Mouse (Mus musculus): ENCODE measurements around the gene Mta3. TPM values are rescaled to one million over a fixed set of nuclear protein-coding genes. Genes with fewer than 3 reads are reported as not detected.
A peak's percentile ranks its signal among the peaks of the same experiment; 100 is the strongest.

Gene Mta3
- polyA plus RNA-seq, 1 experiment from 2014 or later, result 49.0 TPM

DNA sequence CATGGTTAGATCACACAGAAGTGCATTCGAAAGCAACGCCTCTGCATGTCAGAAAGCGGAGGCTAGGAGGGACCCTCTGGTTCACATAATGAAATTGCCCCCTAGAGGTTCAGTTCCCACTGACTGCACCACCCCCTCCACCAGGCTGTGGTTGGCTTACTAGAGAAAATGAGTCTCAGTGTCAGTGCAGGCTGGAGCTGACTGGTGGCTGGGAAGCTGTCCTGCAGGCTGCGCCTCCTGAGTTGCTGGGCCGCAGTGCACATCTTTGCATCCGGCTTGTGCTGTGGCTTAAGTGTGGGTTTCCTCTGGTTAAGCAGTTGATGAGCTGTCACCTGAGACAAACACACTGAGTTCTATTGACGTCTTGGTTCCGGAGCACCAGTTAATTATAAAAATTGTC is 66.7 kb downstream of the Mta3 start:
- DNase-seq (ENCODE audit: low spot score), result no peak
- H3K4me1 ChIP-seq, result peaks cover 4% of the 10 kb centered on the region
- H3K27me3 ChIP-seq (ENCODE audit: low read depth, poor library complexity, severe bottlenecking), result no peaks in the 10 kb centered on the region
- no peaks in the 10 kb centered on the region for H3K9me3 ChIP-seq (replicated peaks)
- no peak overlapping the region for H3K27ac ChIP-seq
- peaks cover 32% of the 10 kb centered on the region for H3K36me3 ChIP-seq
- WGBS, result 65% methylated on average over 8 of the region's 8 CpGs
- H3K4me3 ChIP-seq, result no peak overlapping the region

DNA sequence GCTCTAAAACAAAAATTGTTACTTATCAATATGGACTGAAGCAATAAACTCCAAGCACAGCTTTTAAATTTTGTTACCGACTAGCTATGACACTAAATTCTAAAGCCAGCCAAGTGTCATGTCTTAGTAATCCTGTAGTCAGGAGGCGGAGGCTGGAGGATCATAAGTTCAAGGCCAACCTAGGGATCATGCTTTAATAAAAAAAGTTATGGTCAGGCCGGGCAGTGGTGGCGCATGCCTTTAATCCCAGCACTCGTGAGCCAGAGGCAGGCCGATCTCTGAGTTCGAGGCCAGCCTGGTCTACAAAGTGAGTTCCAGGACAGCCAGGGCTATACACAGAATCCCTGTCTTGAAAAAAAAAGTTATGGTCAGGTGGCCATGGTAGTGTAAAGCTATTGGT is 71.0 kb downstream of the Mta3 start:
- no peak overlapping the region for H3K4me3 ChIP-seq
- WGBS, result 96% methylated on average over 7 of the region's 7 CpGs
- peaks cover 4% of the 10 kb centered on the region for H3K4me1 ChIP-seq
- no peak overlapping the region for H3K27ac ChIP-seq
- no peak for DNase-seq (ENCODE audit: low spot score)
- H3K27me3 ChIP-seq (ENCODE audit: low read depth, poor library complexity, severe bottlenecking), result no peaks in the 10 kb centered on the region
- peaks cover 20% of the 10 kb centered on the region; the same call in 1 of the 2 replicates for H3K36me3 ChIP-seq
- no peaks in the 10 kb centered on the region for H3K9me3 ChIP-seq (replicated peaks)

DNA sequence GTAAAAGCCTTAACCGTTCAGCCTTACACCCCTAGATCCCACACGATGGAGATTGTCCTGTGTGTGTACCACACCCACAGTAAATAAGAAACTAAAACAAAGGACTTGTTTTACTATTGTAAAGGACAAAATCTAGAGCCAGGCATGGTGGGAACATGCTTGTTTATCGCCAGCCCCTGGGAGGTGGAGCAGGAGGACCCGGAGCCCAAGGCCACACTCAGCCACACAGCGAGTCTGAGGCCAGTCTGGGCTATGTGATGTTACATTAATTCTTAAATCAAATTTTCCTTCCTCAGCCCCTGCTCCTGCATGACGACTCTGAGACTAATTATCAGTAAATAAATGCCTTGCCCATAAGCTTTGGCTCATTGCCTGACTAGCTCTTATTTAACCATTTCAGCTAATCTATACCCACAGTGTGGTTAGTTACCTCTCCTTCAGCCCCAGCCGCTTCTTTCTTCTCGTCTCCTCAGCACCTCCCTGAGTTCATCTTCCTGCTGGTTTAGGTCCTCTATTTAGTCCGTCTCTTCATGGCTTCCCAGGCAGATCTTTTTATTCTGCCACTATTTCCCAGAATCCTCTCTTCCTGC is 71.6 kb downstream of the Mta3 start:
- H3K36me3 ChIP-seq, result peaks cover 26% of the 10 kb centered on the region
- H3K27me3 ChIP-seq (ENCODE audit: low read depth, poor library complexity, severe bottlenecking), result no peaks in the 10 kb centered on the region
- no peak overlapping the region for H3K4me3 ChIP-seq
- WGBS, result 90% methylated on average over 9 of the region's 9 CpGs
- H3K4me1 ChIP-seq, result peaks cover 4% of the 10 kb centered on the region
- H3K27ac ChIP-seq, result no peak overlapping the region
- no peak for DNase-seq (ENCODE audit: low spot score)
- no peaks in the 10 kb centered on the region for H3K9me3 ChIP-seq (replicated peaks)

DNA sequence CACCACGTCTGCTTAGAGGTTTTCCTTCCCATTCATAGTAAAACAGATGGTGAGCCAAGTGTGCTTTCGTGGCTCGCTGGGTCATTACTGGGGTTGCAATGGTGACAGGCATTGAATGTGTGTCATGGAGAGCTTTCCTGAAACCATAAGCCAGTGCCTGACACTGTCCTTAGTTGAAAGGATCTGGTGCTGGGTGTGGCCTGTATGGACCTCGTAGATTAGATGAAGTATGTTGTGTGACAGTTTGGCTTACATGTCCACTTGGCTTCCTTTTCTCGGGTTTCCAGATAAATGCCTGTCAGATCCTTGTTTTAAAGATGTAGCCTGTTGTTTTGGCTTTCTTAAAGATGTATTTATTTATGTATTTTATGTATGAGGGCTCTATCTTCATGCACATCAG is 74.3 kb downstream of the Mta3 start:
- H3K36me3 ChIP-seq, result peaks cover 35% of the 10 kb centered on the region
- no peak overlapping the region for H3K4me3 ChIP-seq
- DNase-seq (ENCODE audit: low spot score), result no peak
- no peaks in the 10 kb centered on the region for H3K9me3 ChIP-seq (replicated peaks)
- peaks cover 8% of the 10 kb centered on the region for H3K4me1 ChIP-seq
- no peaks in the 10 kb centered on the region for H3K27me3 ChIP-seq (ENCODE audit: low read depth, poor library complexity, severe bottlenecking)
- 88% methylated on average over 5 of the region's 5 CpGs for WGBS
- no peak overlapping the region for H3K27ac ChIP-seq

DNA sequence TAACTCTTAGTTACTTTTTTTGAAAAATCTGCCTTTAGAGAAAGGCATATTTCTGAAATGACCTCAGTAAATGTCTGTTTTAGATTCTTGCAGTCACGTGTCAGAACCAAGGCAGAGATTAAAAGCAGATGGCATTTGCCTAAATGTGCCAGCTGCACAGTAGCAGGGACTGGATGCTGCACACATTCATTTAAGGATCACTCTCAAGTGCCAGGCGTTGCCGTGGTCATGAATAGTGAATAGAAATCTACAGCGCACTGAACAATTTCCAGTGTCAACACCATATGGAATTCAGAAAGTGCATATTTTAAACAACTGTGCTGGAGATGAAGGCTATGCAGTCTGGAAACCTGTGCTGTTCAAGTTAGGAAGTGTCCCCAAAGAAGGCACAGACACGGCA is 76.8 kb downstream of the Mta3 start:
- H3K36me3 ChIP-seq, result peaks cover 29% of the 10 kb centered on the region
- H3K9me3 ChIP-seq (replicated peaks), result no peaks in the 10 kb centered on the region
- H3K4me3 ChIP-seq, result no peak overlapping the region
- H3K4me1 ChIP-seq, result peaks cover 8% of the 10 kb centered on the region
- H3K27me3 ChIP-seq (ENCODE audit: low read depth, poor library complexity, severe bottlenecking), result no peaks in the 10 kb centered on the region
- no peak overlapping the region for H3K27ac ChIP-seq
- no peak for DNase-seq (ENCODE audit: low spot score)
- 70% methylated on average over 5 of the region's 5 CpGs for WGBS

DNA sequence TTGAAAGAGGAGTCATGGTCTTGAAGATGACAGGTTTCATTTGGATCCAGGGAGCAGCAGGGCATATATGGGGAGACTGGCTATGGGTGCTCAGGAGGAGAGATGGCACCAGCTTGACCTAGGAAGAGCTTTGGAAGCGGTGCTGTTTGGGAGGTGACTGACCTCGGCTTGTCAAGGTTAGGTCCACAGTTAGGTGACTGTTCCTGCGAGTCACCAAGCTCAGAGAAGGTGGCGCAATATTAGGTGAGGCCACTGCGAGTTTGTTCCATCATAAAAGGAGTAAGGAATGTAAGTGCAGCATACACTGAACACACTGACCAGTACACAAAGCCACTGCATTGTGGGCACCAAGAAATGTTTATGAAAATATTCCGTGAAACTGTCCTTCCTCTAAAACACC is 80.5 kb downstream of the Mta3 start:
- no peak for DNase-seq (ENCODE audit: low spot score)
- Histone ChIP-seq H3K27me3 (ENCODE audit: low read depth, poor library complexity, severe bottlenecking) (no peaks in the 10 kb centered on the region), H3K4me3 (no peak overlapping the region), H3K36me3 (peaks cover 36% of the 10 kb centered on the region), H3K4me1 (peaks cover 8% of the 10 kb centered on the region), H3K9me3 (replicated peaks) (no peaks in the 10 kb centered on the region), H3K27ac (no peak overlapping the region)
- WGBS, result 96% methylated on average over 6 of the region's 6 CpGs

DNA sequence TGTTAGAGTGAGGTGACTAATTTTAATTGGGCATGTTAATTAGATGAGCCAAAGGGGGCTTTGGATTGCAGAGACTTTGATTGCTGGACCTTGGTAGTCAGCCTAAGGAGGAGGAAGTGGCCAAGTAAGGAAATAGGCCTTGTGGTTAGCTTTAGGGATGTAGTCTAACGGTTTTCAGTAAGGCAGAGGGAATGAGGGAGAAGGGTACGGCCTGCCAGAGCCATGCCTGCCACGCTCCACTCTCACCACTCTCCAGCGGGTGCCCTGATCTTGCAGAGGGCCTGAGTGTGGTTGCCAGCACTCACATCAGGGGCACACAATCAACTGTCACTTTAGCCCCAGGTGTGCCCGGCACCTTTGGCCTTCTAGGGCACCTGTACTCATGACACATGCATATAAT is 84.2 kb downstream of the Mta3 start:
- Histone ChIP-seq H3K4me1 (peaks cover 9% of the 10 kb centered on the region; the same call in 1 of the 2 replicates), H3K9me3 (replicated peaks) (no peaks in the 10 kb centered on the region), H3K27me3 (ENCODE audit: low read depth, poor library complexity, severe bottlenecking) (no peaks in the 10 kb centered on the region), H3K36me3 (peaks cover 30% of the 10 kb centered on the region), H3K4me3 (no peak overlapping the region), H3K27ac (no peak overlapping the region)
- WGBS, result 84% methylated on average over 5 of the region's 5 CpGs
- DNase-seq (ENCODE audit: low spot score), result no peak

DNA sequence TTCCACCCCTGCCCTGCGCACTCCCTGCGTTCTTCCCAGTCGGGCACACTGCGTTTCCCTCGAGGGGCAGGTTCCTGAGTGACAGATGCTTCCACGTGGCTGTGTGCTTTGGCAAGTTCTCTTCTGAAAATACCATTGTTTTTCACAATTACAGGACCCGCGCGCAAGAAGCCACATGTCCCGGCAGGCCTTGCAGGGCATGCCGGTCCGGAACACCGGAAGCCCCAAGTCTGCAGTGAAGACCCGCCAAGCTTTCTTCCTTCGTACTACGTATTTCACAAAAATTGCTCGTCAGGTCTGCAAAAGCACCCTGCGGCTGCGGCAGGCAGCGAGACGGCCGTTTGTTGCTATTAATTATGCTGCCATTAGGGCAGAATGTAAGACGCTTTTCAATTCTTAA is 86.4 kb downstream of the Mta3 start:
- no peaks in the 10 kb centered on the region for H3K27me3 ChIP-seq (ENCODE audit: low read depth, poor library complexity, severe bottlenecking)
- no peak overlapping the region for H3K4me3 ChIP-seq
- 75% methylated on average over 23 of the region's 23 CpGs for WGBS
- DNase-seq (ENCODE audit: low spot score), result no peak
- H3K36me3 ChIP-seq, result peaks cover 24% of the 10 kb centered on the region
- no peaks in the 10 kb centered on the region for H3K9me3 ChIP-seq (replicated peaks)
- 0 out of 2 replicates have a peak overlapping the region, but pooled peaks have one; percentile 42 for H3K27ac ChIP-seq
- H3K4me1 ChIP-seq, result peaks cover 9% of the 10 kb centered on the region; the same call in 1 of the 2 replicates

DNA sequence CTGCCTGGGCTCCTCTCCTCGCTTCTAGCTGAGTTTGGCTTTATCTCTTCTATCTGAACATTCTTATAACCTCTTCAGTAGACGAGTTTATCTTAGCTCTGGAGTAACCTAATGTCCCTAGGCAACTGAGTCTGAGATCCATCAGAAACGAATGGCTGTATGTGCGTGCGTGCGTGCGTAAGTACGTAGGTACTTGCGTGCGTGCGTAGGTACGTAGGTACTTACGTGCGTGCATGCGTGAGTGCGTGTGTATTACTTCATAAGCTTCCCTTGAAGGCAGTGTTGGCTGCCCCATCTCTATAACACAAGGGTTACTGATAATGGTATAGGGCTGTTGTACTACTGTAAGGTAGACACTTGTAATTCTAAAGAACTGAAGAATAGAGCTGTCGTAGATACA is 89.2 kb downstream of the Mta3 start:
- Histone ChIP-seq H3K9me3 (replicated peaks) (no peaks in the 10 kb centered on the region), H3K27me3 (ENCODE audit: low read depth, poor library complexity, severe bottlenecking) (no peaks in the 10 kb centered on the region), H3K4me1 (peaks cover 9% of the 10 kb centered on the region; the same call in 1 of the 2 replicates), H3K36me3 (peaks cover 17% of the 10 kb centered on the region), H3K4me3 (no peak overlapping the region), H3K27ac (no peak overlapping the region)
- no peak for DNase-seq (ENCODE audit: low spot score)
- 97% methylated on average over 17 of the region's 17 CpGs for WGBS

DNA sequence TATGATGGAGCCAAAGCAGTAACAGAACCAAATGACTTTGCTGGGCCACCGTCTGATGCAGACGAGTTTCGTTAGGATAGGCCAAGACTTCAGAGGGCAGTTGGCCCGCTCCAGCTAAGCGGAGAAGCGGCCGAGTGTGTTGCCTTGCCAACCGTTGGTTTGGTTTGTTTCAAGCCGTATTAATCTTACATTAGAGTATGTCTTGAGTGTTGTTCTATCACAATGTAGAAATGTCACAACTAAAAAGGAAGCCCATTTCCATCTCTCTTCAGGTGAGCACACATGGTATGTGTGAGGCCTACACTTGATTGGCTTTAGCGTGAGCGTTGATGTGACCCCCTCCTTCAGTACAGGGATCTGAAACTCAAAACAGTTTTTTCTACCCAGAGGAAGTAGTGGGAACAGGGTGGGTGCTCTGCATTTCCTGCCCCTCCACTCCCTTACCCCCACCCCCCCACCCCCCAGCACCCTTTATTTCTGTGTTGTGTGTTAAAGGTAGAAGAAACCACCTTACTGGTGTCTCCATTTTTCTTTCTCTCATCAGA is 93.6 kb downstream of the Mta3 start:
- no peaks in the 10 kb centered on the region for H3K27me3 ChIP-seq (ENCODE audit: low read depth, poor library complexity, severe bottlenecking)
- no peak for DNase-seq (ENCODE audit: low spot score)
- H3K4me1 ChIP-seq, result no peaks in the 10 kb centered on the region
- H3K36me3 ChIP-seq, result peaks cover 12% of the 10 kb centered on the region
- H3K27ac ChIP-seq, result no peak overlapping the region
- H3K4me3 ChIP-seq, result no peak overlapping the region
- 92% methylated on average over 11 of the region's 11 CpGs for WGBS
- no peaks in the 10 kb centered on the region for H3K9me3 ChIP-seq (replicated peaks)

DNA sequence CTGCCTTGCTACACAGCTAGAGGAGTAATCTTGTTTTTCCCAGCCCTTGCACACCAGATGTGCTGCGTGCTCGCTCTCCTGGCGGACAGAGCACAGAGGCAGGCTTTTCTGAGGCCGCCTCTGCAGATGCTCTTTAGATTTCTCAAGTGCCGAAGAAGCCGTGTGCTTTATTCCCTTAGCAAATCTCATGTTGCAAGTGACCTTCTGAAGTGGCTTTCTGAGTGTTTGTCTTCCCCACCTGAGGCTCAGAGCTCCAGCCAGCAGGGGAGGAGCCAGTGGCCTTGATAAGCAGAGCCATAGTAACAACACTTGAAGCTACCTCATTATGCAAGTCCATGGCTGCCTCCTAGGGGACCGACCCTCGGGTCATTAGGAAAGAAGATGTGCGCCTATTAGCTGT is 98.0 kb downstream of the Mta3 start:
- Histone ChIP-seq H3K27me3 (ENCODE audit: low read depth, poor library complexity, severe bottlenecking) (no peaks in the 10 kb centered on the region), H3K9me3 (replicated peaks) (no peaks in the 10 kb centered on the region), H3K4me3 (no peak overlapping the region), H3K36me3 (peaks cover 24% of the 10 kb centered on the region), H3K4me1 (peaks cover 5% of the 10 kb centered on the region; the same call in 1 of the 2 replicates), H3K27ac (no peak overlapping the region)
- 90% methylated on average over 9 of the region's 9 CpGs for WGBS
- no peak for DNase-seq (ENCODE audit: low spot score)

DNA sequence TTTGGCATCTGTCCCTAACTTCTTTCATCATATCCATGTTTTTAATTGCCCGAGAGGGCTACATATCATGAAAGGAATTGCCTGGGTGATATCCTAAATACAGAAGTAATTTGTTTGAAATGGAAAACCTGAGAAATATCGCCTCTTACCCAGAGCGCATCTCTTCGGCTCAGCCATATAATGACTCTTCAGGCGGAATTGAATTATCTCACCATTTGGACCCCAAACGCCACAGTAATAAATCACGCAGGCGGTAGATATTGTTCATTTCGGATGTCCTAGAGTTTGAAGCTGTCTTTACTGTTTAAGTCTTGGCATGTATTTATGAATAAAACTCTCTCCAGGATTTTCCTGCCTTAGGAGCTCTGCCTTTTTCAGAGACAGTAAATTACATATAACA is 99.1 kb downstream of the Mta3 start:
- Histone ChIP-seq H3K4me3 (no peak overlapping the region), H3K36me3 (peaks cover 24% of the 10 kb centered on the region), H3K27ac (no peak overlapping the region), H3K27me3 (ENCODE audit: low read depth, poor library complexity, severe bottlenecking) (no peaks in the 10 kb centered on the region), H3K9me3 (replicated peaks) (no peaks in the 10 kb centered on the region), H3K4me1 (peaks cover 5% of the 10 kb centered on the region; the same call in 1 of the 2 replicates)
- DNase-seq (ENCODE audit: low spot score), result no peak
- WGBS, result 95% methylated on average over 9 of the region's 9 CpGs

DNA sequence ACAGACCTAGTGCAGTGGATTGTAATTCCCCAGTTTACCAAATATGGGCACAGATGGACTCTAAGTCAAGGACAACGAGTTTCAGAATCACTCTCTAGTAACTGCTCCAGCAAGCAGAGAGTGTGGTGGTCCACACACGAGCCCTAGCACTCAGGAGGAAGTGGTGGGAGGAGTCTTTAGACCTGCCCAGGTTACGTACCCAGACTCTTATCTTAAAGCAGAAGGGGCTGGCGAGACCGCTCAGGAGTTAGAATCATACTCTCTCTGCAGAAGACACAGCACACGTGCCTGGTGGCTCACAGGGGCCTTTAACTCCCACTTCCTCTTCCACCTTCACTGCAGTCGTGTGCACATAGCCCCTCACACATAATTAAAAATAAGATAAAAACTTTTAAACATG is 101.4 kb downstream of the Mta3 start:
- 71% methylated on average over 7 of the region's 7 CpGs for WGBS
- Histone ChIP-seq H3K4me3 (no peak overlapping the region), H3K27me3 (ENCODE audit: low read depth, poor library complexity, severe bottlenecking) (no peaks in the 10 kb centered on the region), H3K4me1 (peaks cover 5% of the 10 kb centered on the region; the same call in 1 of the 2 replicates), H3K36me3 (peaks cover 33% of the 10 kb centered on the region), H3K9me3 (replicated peaks) (no peaks in the 10 kb centered on the region), H3K27ac (no peak overlapping the region)
- DNase-seq (ENCODE audit: low spot score), result no peak

Data from limb, embryonic 10.5 days (tissue).